Mouse (Mus musculus): ENCODE measurements at regions not wholly inside any gene's neighbourhood (a gene's known extent, or its start where the extent isn't known, plus 50 kb on each side); places are given as distances from the start of the nearest gene placed in this dataset.

DNA sequence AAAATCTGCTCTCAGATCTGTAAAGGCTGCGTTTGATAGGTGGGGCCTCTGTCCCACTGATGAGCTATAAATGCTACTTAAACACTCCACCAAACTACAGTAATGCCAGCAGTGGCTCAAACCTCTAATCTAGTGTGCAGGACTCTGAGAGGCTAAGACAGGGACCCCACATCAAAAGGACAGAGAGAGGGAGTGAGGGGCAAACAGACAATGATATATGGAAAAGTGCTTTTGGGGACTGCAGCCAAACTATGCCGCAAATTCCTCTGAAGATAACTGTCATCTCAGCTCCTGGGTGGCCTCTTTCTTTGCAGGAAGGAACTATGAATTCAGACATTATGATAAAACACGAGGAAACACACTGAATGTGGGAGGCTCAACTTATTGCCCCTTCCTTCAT lies 138.9 kb upstream of the Ddit4l start:
- no peaks in the 10 kb centered on the region for H3K27me3 ChIP-seq (replicated peaks)
- H3K36me3 ChIP-seq: no peaks in the 10 kb centered on the region
- no peak overlapping the region for H3K27ac ChIP-seq
- no peaks in the 10 kb centered on the region for H3K4me1 ChIP-seq
- H3K4me2 ChIP-seq (replicated peaks): no peak overlapping the region
- H3K9ac ChIP-seq: no peak overlapping the region
- no peak for ATAC-seq (ENCODE audit: low FRiP score, low read depth)
- 71% methylated on average over 3 of the region's 3 CpGs for WGBS
- no peak overlapping the region for H3K4me3 ChIP-seq
- no peaks in the 10 kb centered on the region for H3K9me3 ChIP-seq

DNA sequence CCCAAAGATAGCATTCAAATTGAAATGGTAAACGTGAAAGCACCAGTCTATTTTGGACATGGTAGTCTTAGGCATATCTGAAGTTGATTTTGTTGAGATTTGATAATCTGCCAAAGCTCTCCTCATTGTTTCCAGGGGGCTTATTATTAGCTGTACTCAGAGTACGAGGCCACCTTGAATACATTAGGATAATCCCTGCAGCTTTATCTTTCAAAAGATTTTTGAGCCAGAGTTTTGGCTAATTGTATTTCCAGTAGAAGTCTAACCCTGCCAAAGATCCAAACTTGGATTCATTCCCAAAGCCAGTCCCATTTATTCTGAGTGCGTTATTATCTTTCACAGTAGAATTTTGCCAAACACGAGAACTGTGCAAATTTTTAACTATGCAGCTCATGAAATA lies 138.4 kb upstream of the Ddit4l start:
- Histone ChIP-seq H3K9ac (no peak overlapping the region), H3K9me3 (no peaks in the 10 kb centered on the region), H3K4me3 (no peak overlapping the region), H3K4me1 (no peaks in the 10 kb centered on the region), H3K27me3 (replicated peaks) (no peaks in the 10 kb centered on the region), H3K4me2 (replicated peaks) (no peak overlapping the region), H3K27ac (no peak overlapping the region), H3K36me3 (no peaks in the 10 kb centered on the region)
- WGBS: 78% methylated on average over 4 of the region's 4 CpGs
- ATAC-seq (ENCODE audit: low FRiP score, low read depth): no peak

DNA sequence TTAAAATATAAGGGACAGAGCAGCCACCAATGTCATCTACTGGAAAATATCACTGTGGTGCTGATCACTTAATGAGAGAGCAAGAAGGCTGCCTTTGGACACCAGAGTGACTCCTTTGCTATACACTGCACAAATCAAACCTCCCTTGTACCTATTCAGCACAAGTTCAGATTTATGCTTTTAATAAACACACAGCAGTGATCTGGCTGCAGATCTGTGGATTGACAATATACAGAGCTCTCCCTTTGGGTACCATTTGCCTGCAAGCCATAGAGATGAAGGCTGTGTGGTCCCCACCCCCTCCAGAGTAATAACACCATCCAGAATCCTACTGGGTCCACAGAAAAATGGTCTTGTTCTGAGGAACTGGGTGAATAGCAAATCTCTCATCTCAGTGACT lies 131.8 kb upstream of the Ddit4l start:
- Histone ChIP-seq H3K27ac (no peak overlapping the region), H3K27me3 (replicated peaks) (no peaks in the 10 kb centered on the region), H3K36me3 (no peaks in the 10 kb centered on the region), H3K9me3 (no peaks in the 10 kb centered on the region), H3K4me3 (no peak overlapping the region), H3K4me1 (no peaks in the 10 kb centered on the region), H3K4me2 (replicated peaks) (no peak overlapping the region), H3K9ac (no peak overlapping the region)
- ATAC-seq (ENCODE audit: low FRiP score, low read depth): no peak

DNA sequence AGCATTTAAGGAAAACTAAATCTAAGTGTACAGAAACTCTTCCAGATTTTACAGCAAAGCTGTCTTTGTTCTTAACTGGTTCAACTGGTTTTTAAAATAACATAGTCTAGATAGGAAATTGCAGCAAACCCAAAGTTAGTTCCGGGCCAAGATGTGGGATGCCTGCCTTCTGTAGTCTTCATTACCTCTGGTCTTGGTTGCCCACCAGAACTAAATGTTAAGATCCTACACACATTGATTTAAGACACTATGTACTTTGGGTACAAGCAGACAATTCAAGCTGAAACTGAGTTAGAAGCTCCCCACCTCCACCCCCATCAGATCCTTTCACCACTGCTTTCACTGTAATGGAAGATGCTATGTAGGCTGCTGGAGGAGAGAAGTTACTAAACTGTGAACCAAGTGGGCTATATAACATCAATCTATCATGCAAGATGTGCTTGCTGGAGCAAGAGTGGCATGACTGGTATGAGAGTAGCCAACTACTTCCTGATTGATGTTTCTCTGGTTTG lies 129.8 kb upstream of the Ddit4l start:
- H3K4me2 ChIP-seq (replicated peaks): no peak overlapping the region
- WGBS: 100% methylated on average over 1 of the region's 1 CpGs
- no peaks in the 10 kb centered on the region for H3K27me3 ChIP-seq (replicated peaks)
- no peak overlapping the region for H3K9ac ChIP-seq
- no peak for ATAC-seq (ENCODE audit: low FRiP score, low read depth)
- H3K9me3 ChIP-seq: no peaks in the 10 kb centered on the region
- H3K4me3 ChIP-seq: no peak overlapping the region
- no peaks in the 10 kb centered on the region for H3K4me1 ChIP-seq
- H3K27ac ChIP-seq: no peak overlapping the region
- H3K36me3 ChIP-seq: no peaks in the 10 kb centered on the region

DNA sequence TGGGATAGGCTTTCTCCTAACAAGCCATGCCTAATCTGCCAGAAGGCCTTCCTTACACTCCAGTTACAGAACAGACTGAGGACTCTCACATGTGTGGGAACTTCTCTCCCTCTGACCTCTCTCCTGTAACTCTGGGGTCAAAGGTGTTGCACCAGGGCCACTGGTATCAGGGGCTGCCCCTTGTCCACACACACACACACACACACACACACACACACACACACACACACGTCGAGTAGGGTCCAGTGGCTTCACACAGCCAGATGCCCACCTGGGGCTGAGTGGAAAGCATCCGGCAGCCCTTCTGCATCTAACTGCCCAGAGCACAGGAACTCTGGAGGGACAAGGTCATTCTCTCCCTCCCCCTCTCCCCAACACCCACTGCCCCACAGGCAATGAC lies 123.1 kb upstream of the Ddit4l start:
- Histone ChIP-seq H3K36me3 (no peaks in the 10 kb centered on the region), H3K27ac (no peak overlapping the region), H3K4me1 (no peaks in the 10 kb centered on the region), H3K9ac (no peak overlapping the region), H3K4me2 (replicated peaks) (no peak overlapping the region), H3K4me3 (no peak overlapping the region), H3K9me3 (no peaks in the 10 kb centered on the region), H3K27me3 (replicated peaks) (no peaks in the 10 kb centered on the region)
- WGBS: 51% methylated on average over 3 of the region's 3 CpGs
- ATAC-seq (ENCODE audit: low FRiP score, low read depth): no peak

DNA sequence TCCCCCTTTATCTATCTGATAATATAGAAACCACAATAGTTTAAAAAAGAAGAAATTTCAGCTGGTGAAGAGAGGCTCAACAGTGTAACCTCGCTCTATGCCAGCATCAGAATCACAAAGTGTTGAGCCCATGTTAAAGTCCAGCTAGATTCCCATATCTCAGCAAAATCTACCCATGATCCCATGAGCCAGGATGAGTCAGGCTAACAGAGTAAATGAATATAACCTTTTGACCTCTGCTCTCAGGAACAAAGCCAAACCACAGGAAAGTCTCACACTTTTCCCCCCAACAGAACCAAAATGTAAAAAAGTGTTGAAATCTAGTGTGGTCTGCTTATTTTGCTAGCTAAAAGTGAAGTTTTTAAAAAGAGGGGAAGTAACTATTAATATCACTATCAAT lies 110.1 kb upstream of the Ddit4l start:
- WGBS: 93% methylated on average over 1 of the region's 1 CpGs
- Histone ChIP-seq H3K27me3 (replicated peaks) (no peaks in the 10 kb centered on the region), H3K9me3 (no peaks in the 10 kb centered on the region), H3K4me3 (no peak overlapping the region), H3K4me2 (replicated peaks) (no peak overlapping the region), H3K9ac (no peak overlapping the region), H3K36me3 (no peaks in the 10 kb centered on the region), H3K27ac (no peak overlapping the region), H3K4me1 (no peaks in the 10 kb centered on the region)
- no peak for ATAC-seq (ENCODE audit: low FRiP score, low read depth)

DNA sequence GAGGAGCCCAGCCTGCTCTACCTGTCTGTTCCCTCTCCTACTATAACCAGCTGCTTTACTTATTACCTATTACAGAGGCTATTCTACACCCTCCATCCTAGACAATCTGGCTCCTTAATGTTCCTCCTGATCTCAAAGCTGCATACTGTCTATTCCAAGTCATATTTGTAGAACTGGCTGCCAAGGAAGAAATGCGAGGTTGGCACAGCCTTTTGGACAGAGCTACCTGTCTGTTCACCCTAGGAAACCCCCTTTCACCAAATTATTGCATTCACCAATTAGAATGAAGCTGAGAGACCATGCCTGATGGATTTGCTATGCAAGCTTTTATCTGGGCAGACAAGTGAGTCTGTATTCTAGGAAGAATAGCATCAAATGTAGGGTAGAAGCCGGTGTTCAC lies 109.0 kb upstream of the Ddit4l start:
- Histone ChIP-seq H3K36me3 (no peaks in the 10 kb centered on the region), H3K4me3 (no peak overlapping the region), H3K4me2 (replicated peaks) (no peak overlapping the region), H3K9ac (no peak overlapping the region), H3K27ac (no peak overlapping the region), H3K27me3 (replicated peaks) (no peaks in the 10 kb centered on the region), H3K9me3 (no peaks in the 10 kb centered on the region), H3K4me1 (no peaks in the 10 kb centered on the region)
- WGBS: 57% methylated on average over 2 of the region's 2 CpGs
- ATAC-seq (ENCODE audit: low FRiP score, low read depth): no peak

DNA sequence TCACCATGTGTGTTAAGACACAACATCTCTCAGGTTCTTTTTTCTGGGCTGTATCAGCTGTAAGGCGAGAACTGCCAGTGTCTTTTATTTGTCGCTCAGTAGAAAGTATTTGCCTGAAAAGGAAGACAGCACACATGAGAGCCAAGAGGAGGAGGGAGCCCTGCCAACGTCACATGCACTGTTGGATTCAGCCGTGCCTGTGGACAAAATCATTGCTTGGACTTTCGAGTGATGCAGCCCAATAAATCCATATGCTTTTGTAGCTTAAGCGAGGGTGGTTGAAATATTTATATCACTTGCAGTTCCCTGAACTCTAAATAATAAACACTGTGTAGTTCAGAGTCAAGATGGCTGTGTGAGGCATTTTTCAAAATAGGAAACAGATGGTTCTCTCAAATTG lies 108.4 kb upstream of the Ddit4l start:
- Histone ChIP-seq H3K4me1 (no peaks in the 10 kb centered on the region), H3K27me3 (replicated peaks) (no peaks in the 10 kb centered on the region), H3K9ac (no peak overlapping the region), H3K27ac (no peak overlapping the region), H3K36me3 (no peaks in the 10 kb centered on the region), H3K4me3 (no peak overlapping the region), H3K9me3 (no peaks in the 10 kb centered on the region), H3K4me2 (replicated peaks) (no peak overlapping the region)
- no peak for ATAC-seq (ENCODE audit: low FRiP score, low read depth)
- WGBS: 72% methylated on average over 6 of the region's 6 CpGs

DNA sequence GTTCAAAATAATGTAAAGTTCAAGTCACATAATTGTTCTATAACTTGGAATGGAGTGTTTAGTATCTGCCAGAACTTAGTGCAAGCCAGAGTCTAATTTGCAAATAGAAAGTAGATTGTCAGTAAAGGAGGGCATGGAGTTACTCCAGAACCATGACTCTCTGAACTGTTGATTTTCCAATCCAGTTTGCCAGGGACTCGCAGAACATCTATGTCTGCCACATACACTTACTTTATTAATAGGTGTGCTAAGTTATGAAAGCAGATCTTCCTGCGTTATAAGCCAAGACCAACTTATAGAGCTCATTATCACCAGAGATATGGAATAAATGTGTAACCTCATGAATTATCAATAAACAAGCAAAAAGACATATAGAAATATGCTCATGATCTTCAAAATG lies 107.2 kb upstream of the Ddit4l start:
- no peak overlapping the region for H3K27ac ChIP-seq
- no peaks in the 10 kb centered on the region for H3K9me3 ChIP-seq
- peaks cover 1% of the 10 kb centered on the region; the same call in 1 of the 2 replicates for H3K27me3 ChIP-seq (replicated peaks)
- no peak overlapping the region for H3K4me2 ChIP-seq (replicated peaks)
- ATAC-seq (ENCODE audit: low FRiP score, low read depth): no peak
- no peak overlapping the region for H3K4me3 ChIP-seq
- H3K36me3 ChIP-seq: no peaks in the 10 kb centered on the region
- H3K4me1 ChIP-seq: no peaks in the 10 kb centered on the region
- H3K9ac ChIP-seq: no peak overlapping the region
- 91% methylated on average over 2 of the region's 2 CpGs for WGBS

DNA sequence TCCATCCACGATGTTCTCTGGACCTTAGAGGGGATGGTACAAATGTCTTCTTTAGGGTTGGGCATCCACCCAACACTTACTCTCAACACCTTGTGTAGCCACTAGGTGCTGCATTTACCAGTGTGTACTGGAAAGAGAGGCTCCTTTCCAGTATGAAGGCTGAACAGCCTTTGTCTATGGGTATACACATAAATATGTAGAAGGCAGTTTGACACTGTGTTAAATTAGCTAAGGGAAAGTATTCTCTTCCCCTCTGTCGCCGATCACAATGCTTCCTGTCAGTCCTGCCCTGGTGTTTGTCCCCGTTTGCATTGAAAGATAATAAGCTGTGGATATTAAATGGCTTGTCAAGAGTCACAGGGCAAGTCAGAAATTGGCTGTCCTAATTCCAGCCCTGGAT lies 104.0 kb upstream of the Ddit4l start:
- Histone ChIP-seq H3K4me1 (no peaks in the 10 kb centered on the region), H3K9me3 (no peaks in the 10 kb centered on the region), H3K27ac (no peak overlapping the region), H3K27me3 (replicated peaks) (peaks cover 6% of the 10 kb centered on the region), H3K36me3 (no peaks in the 10 kb centered on the region), H3K9ac (no peak overlapping the region), H3K4me2 (replicated peaks) (no peak overlapping the region), H3K4me3 (no peak overlapping the region)
- ATAC-seq (ENCODE audit: low FRiP score, low read depth): no peak
- WGBS: 26% methylated on average over 4 of the region's 4 CpGs

DNA sequence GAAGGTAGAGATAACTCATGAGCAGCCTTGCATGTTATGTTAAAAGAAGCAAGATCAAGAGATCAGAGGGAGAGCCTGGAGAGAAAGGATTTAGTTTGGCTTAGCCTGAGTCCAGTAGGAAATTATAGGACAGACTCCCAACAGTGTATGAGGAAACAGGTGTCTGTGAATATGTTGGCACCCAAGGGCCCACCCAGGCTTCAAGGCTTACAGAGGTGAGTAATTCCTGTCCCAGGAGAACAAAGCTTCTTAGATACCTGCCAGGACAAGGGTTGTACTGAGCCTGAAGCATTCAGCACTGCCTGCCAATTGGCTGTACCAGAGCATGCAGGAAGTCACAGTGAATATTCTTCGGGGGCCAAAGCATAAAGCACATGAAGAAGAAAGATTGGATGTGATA lies 101.2 kb upstream of the Ddit4l start:
- Histone ChIP-seq H3K27me3 (replicated peaks) (peaks cover 6% of the 10 kb centered on the region), H3K4me2 (replicated peaks) (no peak overlapping the region), H3K36me3 (no peaks in the 10 kb centered on the region), H3K9me3 (no peaks in the 10 kb centered on the region), H3K27ac (no peak overlapping the region), H3K4me3 (no peak overlapping the region), H3K4me1 (no peaks in the 10 kb centered on the region), H3K9ac (no peak overlapping the region)
- no peak for ATAC-seq (ENCODE audit: low FRiP score, low read depth)
- 100% methylated on average over 1 of the region's 1 CpGs for WGBS

DNA sequence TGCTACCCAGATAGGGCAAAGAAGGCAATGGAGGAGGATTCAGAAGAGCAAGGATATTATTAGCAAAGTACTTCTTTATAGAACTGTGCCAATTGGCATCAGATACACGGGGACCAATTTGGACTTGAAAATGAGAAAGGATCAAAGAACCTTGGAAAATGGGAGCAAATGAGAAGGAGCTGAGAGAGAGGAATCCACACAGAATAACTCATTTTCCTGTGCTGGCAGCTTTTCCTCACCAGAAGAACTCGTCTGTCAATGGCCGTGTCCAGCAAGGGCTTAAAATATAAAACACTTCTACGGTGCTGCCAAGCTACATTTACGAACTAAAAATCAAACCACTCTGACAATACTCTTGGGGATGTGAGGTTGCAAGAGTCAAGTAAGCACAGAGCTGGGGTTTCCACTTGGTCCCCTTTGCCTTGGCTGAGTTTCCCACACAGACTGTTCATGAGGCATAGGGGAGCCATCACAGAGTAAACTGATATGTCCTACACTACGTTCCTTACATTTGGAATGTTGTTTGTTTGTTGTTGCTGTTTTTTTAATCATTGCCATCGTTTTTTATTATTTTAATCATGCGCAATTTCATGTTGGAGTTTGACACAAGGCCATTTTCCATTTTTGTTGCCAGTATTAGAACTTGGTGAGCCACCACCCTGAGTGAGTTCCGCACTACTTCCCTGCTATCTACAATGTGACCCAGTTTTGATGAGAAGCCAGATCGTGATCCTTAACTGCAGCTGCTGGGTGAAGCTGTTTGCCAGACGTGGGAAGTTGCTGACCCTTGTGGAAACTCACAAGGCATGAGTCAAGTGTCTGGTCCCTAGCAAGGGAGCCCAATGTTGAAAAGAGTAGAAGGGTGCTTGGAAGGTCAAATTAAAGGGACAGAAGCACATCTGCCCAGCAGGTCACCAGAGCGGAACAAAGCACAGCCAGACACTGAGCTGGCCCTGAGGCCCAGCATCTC lies 95.5 kb upstream of the Ddit4l start:
- H3K9ac ChIP-seq: no peak overlapping the region
- 79% methylated on average over 12 of the region's 12 CpGs for WGBS
- H3K27ac ChIP-seq: no peak overlapping the region
- no peaks in the 10 kb centered on the region for H3K9me3 ChIP-seq
- H3K36me3 ChIP-seq: no peaks in the 10 kb centered on the region
- no peak overlapping the region for H3K4me2 ChIP-seq (replicated peaks)
- no peak overlapping the region for H3K4me3 ChIP-seq
- no peak for ATAC-seq (ENCODE audit: low FRiP score, low read depth)
- H3K4me1 ChIP-seq: peaks cover 6% of the 10 kb centered on the region; the same call in 1 of the 2 replicates
- H3K27me3 ChIP-seq (replicated peaks): no peaks in the 10 kb centered on the region

DNA sequence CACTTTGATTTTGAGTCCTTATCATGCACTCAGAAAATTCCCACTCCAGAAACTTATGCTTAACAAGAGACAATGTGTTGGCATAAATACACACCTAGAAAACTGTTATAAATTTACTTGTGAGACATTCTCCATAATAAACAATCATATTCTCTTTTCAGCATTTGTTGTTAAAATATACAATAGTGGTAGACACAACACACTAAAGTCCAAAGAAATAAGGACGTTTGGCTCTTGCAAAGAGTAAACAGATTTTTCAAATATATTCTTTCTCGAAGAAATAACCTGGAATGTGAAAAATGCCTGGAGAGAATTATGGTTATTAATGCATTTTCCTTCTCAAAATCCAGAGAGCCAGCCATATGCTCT lies 91.8 kb upstream of the Ddit4l start:
- Histone ChIP-seq H3K9me3 (no peaks in the 10 kb centered on the region), H3K4me3 (no peak overlapping the region), H3K9ac (no peak overlapping the region), H3K36me3 (no peaks in the 10 kb centered on the region), H3K27me3 (replicated peaks) (no peaks in the 10 kb centered on the region), H3K27ac (no peak overlapping the region), H3K4me2 (replicated peaks) (no peak overlapping the region), H3K4me1 (peaks cover 6% of the 10 kb centered on the region; the same call in 1 of the 2 replicates)
- WGBS: 71% methylated on average over 2 of the region's 2 CpGs
- ATAC-seq (ENCODE audit: low FRiP score, low read depth): no peak

All from neural tube, embryonic 12.5 days (tissue).